Mouse (Mus musculus) left cerebral cortex, adult 9 months (tissue): ENCODE measurements around the gene BC049352.

Experiments
- DNase-seq, 2 experiments: peaks; one replicate each; pipeline ENCODE4 v3.0.0; 2022; ENCODE audit warnings: low spot score in 2 of 2

Gene BC049352

GRCm38 (mm10) chr9:45294210-45295011 lies 112.6 kb downstream of the BC049352 start:
- DNase-seq, result no peak

- DNase-seq, result peak in 1 of 2 experiments; percentile 25
Observed at GRCm38 (mm10) chr9:45299231-45300006, 117.6 kb downstream of the BC049352 start.
